Mouse (Mus musculus) liver, embryonic 11.5 days (tissue): ENCODE data around the gene Fgd2. TPM values are rescaled to one million over a fixed set of nuclear protein-coding genes. Genes with fewer than 3 reads are reported as not detected.
"Not testable (repeated sequence)": the region's sequence is repeated elsewhere in the genome, so short reads cannot be mapped to it uniquely, and the experiment has no call there.

ENCODE experiments used
- ATAC-seq: fragments of 200-750 bp; cut with Nextera tagmentation; replicated peaks from 2 replicates; pipeline ENCODE4 v1.8.0; 2017; ENCODE audit warnings: moderate number of reproducible peaks, mild to moderate bottlenecking, moderate TSS enrichment, moderate library complexity; ENCODE audit not compliant: low FRiP score
- DNase-seq: peaks from one replicate; pipeline ENCODE4 v3.0.0-alpha.2; 2017; ENCODE audit warnings: low spot score
- H3K27ac ChIP-seq: fragments of 300-500 bp; sonication (generic); 2 replicates; pipeline ENCODE4 v1.5.1; 2014; ENCODE audit warnings: mild to moderate bottlenecking, low read depth, low read length, control low read depth
- H3K27me3 ChIP-seq: fragments of 300-500 bp; sonication (generic); replicated peaks from 2 replicates; pipeline ENCODE4 v1.6.1; 2014; ENCODE audit warnings: low read length, mixed read lengths; ENCODE audit not compliant: control insufficient read depth, insufficient read depth
- H3K36me3 ChIP-seq: fragments of 300-500 bp; sonication (generic); 2 replicates; pipeline ENCODE4 v1.6.1; 2014; ENCODE audit warnings: mild to moderate bottlenecking, low read length, moderate library complexity, mixed read lengths; ENCODE audit not compliant: control insufficient read depth, insufficient read depth
- H3K4me1 ChIP-seq: fragments of 300-500 bp; sonication (generic); replicated peaks from 2 replicates; pipeline ENCODE4 v1.6.1; 2014; ENCODE audit warnings: low read length, mixed read lengths; ENCODE audit not compliant: control insufficient read depth, insufficient read depth
- H3K4me2 ChIP-seq: fragments of 300-500 bp; sonication (generic); 2 replicates; pipeline ENCODE4 v1.6.1; 2014; ENCODE audit warnings: mild to moderate bottlenecking, control low read depth, moderate library complexity
- H3K4me3 ChIP-seq: fragments of 300-500 bp; sonication (generic); 2 replicates; pipeline ENCODE4 v1.5.1; 2014; ENCODE audit warnings: low read depth, low read length, control low read depth
- H3K9ac ChIP-seq: fragments of 300-500 bp; sonication (generic); 2 replicates; pipeline ENCODE4 v1.6.1; 2014; ENCODE audit warnings: low read depth, low read length, control low read depth
- H3K9me3 ChIP-seq: fragments of 300-500 bp; sonication (generic); 2 replicates; pipeline ENCODE4 v1.6.1; 2016; ENCODE audit warnings: low read length, inconsistent platforms, mixed read lengths; ENCODE audit not compliant: control insufficient read depth
- WGBS: fragments of 180-500 bp; shearing (Covaris S2); extraction: QIAGEN DNeasy Blood & Tissue Kit; methylation state at CpG from one replicate; pipeline ENCODE4 v1.1.7; 2014; 5-methylcytosine and 5-hydroxymethylcytosine counted together
- polyA plus RNA-seq: library from polyadenylated mRNA; unstranded; fragments of >200 nt; fragmentation: Nextera tagmentation; extraction: Ambion mirVana; gene quantifications from 2 replicates; pipeline ENCODE4 v1.2.1, GENCODE M21; 2014

Gene Fgd2
- polyA plus RNA-seq, 1 experiment from 2014 or later: 6.7 TPM

GRCm38 (mm10) chr17:29351056-29351455 lies 9.7 kb upstream of the Fgd2 start:
- 78% methylated on average over 5 of the region's 5 CpGs for WGBS
- H3K4me2 ChIP-seq, H3K36me3 ChIP-seq, H3K9me3 ChIP-seq, H3K4me3 ChIP-seq, H3K9ac ChIP-seq, DNase-seq, ATAC-seq, H3K27me3 ChIP-seq, H3K27ac ChIP-seq: not testable (repeated sequence)
- H3K4me1 ChIP-seq: peaks cover 17% of the 10 kb centered on the region

GRCm38 (mm10) chr17:29355461-29355840 lies 5.3 kb upstream of the Fgd2 start:
- Histone ChIP-seq H3K4me2 (no peak overlapping the region), H3K4me1 (peaks cover 10% of the 10 kb centered on the region; the same call in 1 of the 2 replicates), H3K9me3 (no peaks in the 10 kb centered on the region), H3K36me3 (no peaks in the 10 kb centered on the region), H3K27ac (peak overlapping the region; percentile 66; the same call in 1 of the 2 replicates), H3K4me3 (no peak overlapping the region), H3K9ac (0 out of 2 replicates have a peak overlapping the region, but pooled peaks have one; percentile 34), H3K27me3 (no peaks in the 10 kb centered on the region)
- WGBS: 78% methylated on average over 5 of the region's 5 CpGs
- no peak for DNase-seq
- no peak for ATAC-seq

- H3K4me2 ChIP-seq: peak overlapping the region; percentile 60
- peak overlapping the region; percentile 34; the same call in 1 of the 2 replicates for H3K9ac ChIP-seq
- no peaks in the 10 kb centered on the region for H3K36me3 ChIP-seq
- no peaks in the 10 kb centered on the region for H3K27me3 ChIP-seq
- ATAC-seq (no peak), DNase-seq (no peak)
- H3K4me3 ChIP-seq: peak overlapping the region; percentile 34
- 52% methylated on average over 17 of the region's 17 CpGs for WGBS
- peaks cover 14% of the 10 kb centered on the region; the same call in 1 of the 2 replicates for H3K4me1 ChIP-seq
- peak overlapping the region; percentile 66; the same call in 1 of the 2 replicates for H3K27ac ChIP-seq
- H3K9me3 ChIP-seq: no peaks in the 10 kb centered on the region
Observed at GRCm38 (mm10) chr17:29355841-29356478, 4.8 kb upstream of the Fgd2 start.

- Histone ChIP-seq H3K4me3 (peak overlapping the region; percentile 34), H3K9me3 (no peaks in the 10 kb centered on the region), H3K36me3 (no peaks in the 10 kb centered on the region), H3K4me2 (peak overlapping the region; percentile 60), H3K27me3 (no peaks in the 10 kb centered on the region), H3K27ac (0 out of 2 replicates have a peak overlapping the region, but pooled peaks have one; percentile 66), H3K4me1 (peaks cover 19% of the 10 kb centered on the region; the same call in 1 of the 2 replicates), H3K9ac (peak overlapping the region; percentile 34; the same call in 1 of the 2 replicates)
- WGBS: 12% methylated on average over 11 of the region's 11 CpGs
- DNase-seq (peak; percentile 74), ATAC-seq (peak; percentile 61)
Observed at GRCm38 (mm10) chr17:29356479-29356856, 4.2 kb upstream of the Fgd2 start.

- Histone ChIP-seq H3K9me3 (no peaks in the 10 kb centered on the region), H3K4me1 (peaks cover 21% of the 10 kb centered on the region; the same call in 1 of the 2 replicates), H3K9ac (no peak overlapping the region; the same call in 1 of the 2 replicates), H3K4me3 (peak overlapping the region; percentile 34), H3K4me2 (peak overlapping the region; percentile 60), H3K27me3 (no peaks in the 10 kb centered on the region), H3K36me3 (no peaks in the 10 kb centered on the region), H3K27ac (no peak overlapping the region)
- 28% methylated on average over 9 of the region's 9 CpGs for WGBS
- ATAC-seq: no peak
- DNase-seq: no peak
Observed at GRCm38 (mm10) chr17:29356882-29357281, 3.8 kb upstream of the Fgd2 start.

GRCm38 (mm10) chr17:29358928-29359327 lies 1.8 kb upstream of the Fgd2 start:
- Histone ChIP-seq H3K27me3 (no peaks in the 10 kb centered on the region), H3K9me3 (no peaks in the 10 kb centered on the region), H3K9ac (no peak overlapping the region), H3K36me3 (no peaks in the 10 kb centered on the region), H3K4me2 (no peak overlapping the region), H3K4me3 (no peak overlapping the region), H3K4me1 (peaks cover 23% of the 10 kb centered on the region; the same call in 1 of the 2 replicates), H3K27ac (no peak overlapping the region)
- WGBS: 67% methylated on average over 3 of the region's 3 CpGs
- no peak for DNase-seq
- ATAC-seq: no peak

GRCm38 (mm10) chr17:29361982-29362691 lies 1.4 kb downstream of the Fgd2 start:
- Histone ChIP-seq H3K36me3 (no peaks in the 10 kb centered on the region), H3K27ac (peak overlapping the region; percentile 25; the same call in 1 of the 2 replicates), H3K4me2 (no peak overlapping the region), H3K9me3 (no peaks in the 10 kb centered on the region), H3K4me1 (peaks cover 14% of the 10 kb centered on the region; the same call in 1 of the 2 replicates), H3K9ac (no peak overlapping the region), H3K4me3 (no peak overlapping the region), H3K27me3 (no peaks in the 10 kb centered on the region)
- no peak for DNase-seq
- 46% methylated on average over 8 of the region's 8 CpGs for WGBS
- no peak for ATAC-seq

- Histone ChIP-seq H3K4me3 (no peak overlapping the region), H3K27me3 (no peaks in the 10 kb centered on the region; the same call in 1 of the 2 replicates), H3K4me2 (no peak overlapping the region), H3K36me3 (no peaks in the 10 kb centered on the region), H3K9ac (no peak overlapping the region), H3K9me3 (no peaks in the 10 kb centered on the region), H3K4me1 (peaks cover 13% of the 10 kb centered on the region; the same call in 1 of the 2 replicates), H3K27ac (no peak overlapping the region)
- ATAC-seq (no peak), DNase-seq (no peak)
- 73% methylated on average over 8 of the region's 8 CpGs for WGBS
Observed at GRCm38 (mm10) chr17:29363109-29363508, 2.4 kb downstream of the Fgd2 start.
